Mouse (Mus musculus) thymus, adult 2 months (tissue): ENCODE data around the gene Olfr239. TPM values are rescaled to one million over a fixed set of nuclear protein-coding genes. Genes with fewer than 3 reads are reported as not detected.
"Not testable (repeated sequence)": the region's sequence is repeated elsewhere in the genome, so short reads cannot be mapped to it uniquely, and the experiment has no call there.

Experiments used
- DNase-seq: peaks from one replicate; pipeline ENCODE4 v3.0.0; 2021
- H3K27ac ChIP-seq: fragments of 200-500 bp; 2 replicates; pipeline ENCODE4 v1.5.1; 2012; ENCODE audit warnings: low read length, control low read depth; ENCODE audit not compliant: control insufficient read depth, insufficient read depth
- H3K27me3 ChIP-seq: fragments of 200-500 bp; 2 replicates; pipeline ENCODE4 v1.6.1; 2012; ENCODE audit warnings: mild to moderate bottlenecking, low read length, moderate library complexity, mixed read lengths; ENCODE audit not compliant: control insufficient read depth, insufficient read depth
- H3K36me3 ChIP-seq: fragments of 200-500 bp; 2 replicates; pipeline ENCODE4 v1.6.1; 2012; ENCODE audit warnings: mild to moderate bottlenecking, low read length, moderate library complexity; ENCODE audit not compliant: control insufficient read depth, insufficient read depth
- H3K4me1 ChIP-seq: fragments of 200-500 bp; replicated peaks from 2 replicates; pipeline ENCODE4 v1.6.1; 2012; ENCODE audit warnings: low read length; ENCODE audit not compliant: control insufficient read depth, insufficient read depth
- H3K4me3 ChIP-seq: fragments of 200-500 bp; 2 replicates; pipeline ENCODE4 v1.5.1; 2012; ENCODE audit warnings: mild to moderate bottlenecking, low read length, control low read depth, moderate library complexity; ENCODE audit not compliant: control insufficient read depth, insufficient read depth
- CTCF ChIP-seq: fragments of 200-500 bp; IDR thresholded peaks from 2 replicates; pipeline ENCODE4 v1.5.1; 2012; ENCODE audit warnings: mild to moderate bottlenecking, control low read depth, low read length, moderate library complexity, borderline replicate concordance; ENCODE audit not compliant: control insufficient read depth, poor library complexity, insufficient read depth; ENCODE audit errors: extremely low read depth
- POLR2A ChIP-seq: fragments of 200-500 bp; IDR thresholded peaks from 2 replicates; pipeline ENCODE4 v1.6.1; 2012; ENCODE audit warnings: mild to moderate bottlenecking, low read length, control low read depth, moderate library complexity; ENCODE audit not compliant: control insufficient read depth, poor library complexity, insufficient read depth; ENCODE audit errors: extremely low read depth
- WGBS: fragments of 180-500 bp; shearing (Covaris S2); methylation state at CpG from one replicate; pipeline ENCODE4 v1.1.7; 2018; 5-methylcytosine and 5-hydroxymethylcytosine counted together
- polyA plus RNA-seq: library from polyadenylated mRNA; depleted of rRNA; stranded (reverse); fragments of >200 nt; gene quantifications from 2 replicates; pipeline ENCODE4 v1.2.3, GENCODE M21; 2012; rRNA removed

The Olfr239 gene
- polyA plus RNA-seq = not detected in 2 replicates

DNA sequence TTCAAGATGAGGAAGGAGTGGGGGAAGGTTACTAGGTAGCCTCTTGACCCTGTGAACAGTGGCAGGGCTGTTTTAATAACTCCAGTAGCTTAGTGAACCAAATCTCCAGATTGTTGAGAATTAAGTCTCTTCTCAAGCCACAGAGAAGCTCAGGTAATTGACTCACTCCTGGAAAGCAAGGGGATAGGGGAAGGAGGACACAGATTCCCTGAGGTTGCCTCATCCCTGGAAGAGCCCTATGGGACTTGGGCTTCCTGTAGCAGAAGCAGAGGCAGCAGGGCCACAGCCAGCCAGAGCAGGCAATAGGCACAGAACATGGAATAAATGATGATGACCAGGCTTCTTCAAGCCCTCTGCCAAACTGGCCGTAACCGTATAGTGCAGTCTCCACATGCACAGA is at the start of gene Olfr239:
TSS of gene Olfr239 (plus strand) at position 301 of the 400 bp plus-strand sequence.
- H3K27me3 ChIP-seq, H3K4me1 ChIP-seq, H3K36me3 ChIP-seq, H3K4me3 ChIP-seq, DNase-seq, H3K27ac ChIP-seq: not testable (repeated sequence)
- WGBS = no CpG with 5 or more reads among the region's 2 CpGs

DNA sequence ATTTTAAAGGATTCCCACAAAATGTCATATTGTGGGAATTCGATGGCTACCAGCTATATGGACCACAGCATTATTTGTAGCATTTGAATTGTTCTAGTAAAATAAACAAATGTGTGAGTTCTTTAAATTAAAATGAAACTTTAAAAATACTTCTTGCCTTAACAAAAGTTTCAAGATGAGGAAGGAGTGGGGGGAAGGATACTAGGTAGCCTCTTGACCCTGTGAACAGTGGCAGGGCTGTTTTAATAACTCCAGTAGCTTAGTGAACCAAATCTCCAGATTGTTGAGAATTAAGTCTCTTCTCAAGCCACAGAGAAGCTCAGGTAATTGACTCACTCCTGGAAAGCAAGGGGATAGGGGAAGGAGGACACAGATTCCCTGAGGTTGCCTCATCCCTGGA is 23.0 kb upstream of the Olfr239 start, which contains the start of gene Olfr55:
TSS of gene Olfr55 (plus strand) at position 301 of the 400 bp plus-strand sequence.
- 82% methylated on average over 1 of the region's 1 CpGs for WGBS
- DNase-seq = not testable (repeated sequence)

DNA sequence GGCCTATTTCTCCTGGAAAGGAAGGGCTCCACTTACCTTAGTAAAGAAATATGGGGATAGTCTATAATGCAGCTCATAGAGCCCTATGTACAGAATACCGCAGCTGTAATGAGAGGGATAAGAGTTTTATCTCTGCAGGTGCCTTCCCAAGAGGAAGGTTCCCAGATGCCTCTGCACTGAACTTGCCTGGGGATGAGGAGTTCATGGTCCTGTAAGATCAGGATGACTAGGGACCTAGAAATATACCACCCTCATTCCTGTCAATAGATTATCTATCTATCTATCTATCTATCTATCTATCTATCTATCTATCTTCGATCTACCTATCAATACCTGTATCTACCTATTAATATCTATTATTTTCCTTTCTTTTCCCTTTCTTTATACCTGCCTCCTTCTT is 30.5 kb downstream of the Olfr239 start, which contains the start of gene Olfr1564:
TSS of gene Olfr1564 (minus strand) at position 101 of the 400 bp plus-strand sequence.
- 89% methylated on average over 2 of the region's 2 CpGs for WGBS
- TF ChIP-seq POLR2A = no peak
- no peak for TF ChIP-seq CTCF
- no peak within 1 kb of the TSS for H3K4me3 ChIP-seq
- no peak for DNase-seq
- H3K27ac ChIP-seq = no peak within 1 kb of the TSS
- no peaks in the 10 kb centered on the region for H3K27me3 ChIP-seq
- no peaks in the 10 kb centered on the region for H3K4me1 ChIP-seq
- no peaks in the 10 kb centered on the region for H3K36me3 ChIP-seq

More for the DNA sequence above, 23.0 kb upstream of the Olfr239 start, which contains the start of gene Olfr55:
- H3K36me3 ChIP-seq, H3K27ac ChIP-seq, H3K4me3 ChIP-seq, H3K4me1 ChIP-seq, H3K27me3 ChIP-seq: not testable (repeated sequence)

DNA sequence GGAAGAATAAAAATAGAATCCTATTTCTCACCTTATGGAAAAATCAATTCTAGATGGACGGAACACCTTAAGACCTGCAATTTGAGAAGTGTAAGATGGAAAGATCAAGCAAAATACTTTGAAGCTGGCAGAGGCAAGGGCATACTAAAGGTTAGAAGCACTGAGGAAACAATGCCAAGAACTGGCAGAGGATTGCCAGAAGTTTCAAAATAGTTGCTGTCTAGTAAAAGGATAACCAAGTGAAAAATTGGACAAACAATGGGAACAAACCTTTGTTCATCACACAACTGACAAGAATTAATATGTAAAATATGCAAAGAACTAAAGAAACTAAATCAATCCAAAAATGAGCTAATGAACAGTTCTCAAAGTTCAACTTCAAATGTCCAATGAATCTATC is 45.5 kb downstream of the Olfr239 start:
- H3K36me3 ChIP-seq, H3K4me3 ChIP-seq, H3K27ac ChIP-seq, H3K4me1 ChIP-seq, H3K27me3 ChIP-seq, DNase-seq: not testable (repeated sequence)
- 94% methylated on average over 1 of the region's 1 CpGs for WGBS

Other genes starting within 250 kb of the Olfr239 start
- 38.7 and 39.0 TPM in 2 replicates for gene Cyp4f13, start 243.9 kb upstream of the Olfr239 start, polyA plus RNA-seq
- gene Zfp472, start 225.5 kb upstream of the Olfr239 start, polyA plus RNA-seq = 2.0 TPM in 2 replicates
- gene Zfp952, start 198.2 kb upstream of the Olfr239 start, polyA plus RNA-seq = 4.9 and 6.4 TPM in 2 replicates
- gene Zfp763, start 157.9 kb upstream of the Olfr239 start, polyA plus RNA-seq = 1.1 and 1.2 TPM in 2 replicates
- gene 4921501E09Rik, start 123.2 kb upstream of the Olfr239 start, polyA plus RNA-seq = not detected in 2 replicates
- gene Zfp563, start 102.0 kb upstream of the Olfr239 start, polyA plus RNA-seq = 2.1 and 2.4 TPM in 2 replicates
- gene Morc2b, start 51.6 kb upstream of the Olfr239 start, polyA plus RNA-seq = not detected in 2 replicates
- not detected in 2 replicates for gene Olfr55, start 22.9 kb upstream of the Olfr239 start, polyA plus RNA-seq
- not detected in 2 replicates for gene Olfr1564, start 30.4 kb downstream of the Olfr239 start, polyA plus RNA-seq
- gene Zfp955a, start 63.8 kb downstream of the Olfr239 start, polyA plus RNA-seq = 2.6 and 2.8 TPM in 2 replicates
- not detected in 2 replicates for gene Olfr63, start 73.4 kb downstream of the Olfr239 start, polyA plus RNA-seq
- gene Zfp955b, start 98.2 kb downstream of the Olfr239 start, polyA plus RNA-seq = 4.0 and 4.8 TPM in 2 replicates
- gene Zfp81, start 167.6 kb downstream of the Olfr239 start, polyA plus RNA-seq = 2.6 TPM in 2 replicates
- gene Zfp101, start 203.3 kb downstream of the Olfr239 start, polyA plus RNA-seq = 5.9 and 6.3 TPM in 2 replicates
- gene Actl9, start 241.6 kb downstream of the Olfr239 start, polyA plus RNA-seq = 0.18 and 0.27 TPM in 2 replicates